Mouse (Mus musculus) lung, embryonic 14.5 days (tissue): ENCODE measurements around the gene Srarp. TPM values are rescaled to one million over a fixed set of nuclear protein-coding genes. Genes with fewer than 3 reads are reported as not detected.

Experiments used
- ATAC-seq: fragments of 200-750 bp; cut with Nextera tagmentation; 2 replicates; pipeline ENCODE4 v1.8.0; 2017; ENCODE audit warnings: mild to moderate bottlenecking, moderate TSS enrichment, moderate library complexity; ENCODE audit not compliant: insufficient read depth
- DNase-seq: peaks from one replicate; pipeline ENCODE4 v3.0.0-alpha.2; 2015
- H3K27ac ChIP-seq: fragments of 300-500 bp; sonication (generic); 2 replicates; pipeline ENCODE4 v1.5.1; 2014; ENCODE audit warnings: low read depth, mild to moderate bottlenecking, moderate library complexity
- H3K27me3 ChIP-seq: fragments of 300-500 bp; sonication (generic); 2 replicates; pipeline ENCODE4 v1.6.1; 2014; ENCODE audit warnings: low read length, control low read depth; ENCODE audit not compliant: insufficient read depth
- H3K36me3 ChIP-seq: fragments of 300-500 bp; sonication (generic); 2 replicates; pipeline ENCODE4 v1.6.1; 2014; ENCODE audit warnings: control low read depth; ENCODE audit not compliant: insufficient read depth
- H3K4me1 ChIP-seq: fragments of 300-500 bp; sonication (generic); 2 replicates; pipeline ENCODE4 v1.6.1; 2014; ENCODE audit warnings: antibody characterized with exemption, control low read depth; ENCODE audit not compliant: insufficient read depth
- H3K4me2 ChIP-seq: fragments of 300-500 bp; sonication (generic); 2 replicates; pipeline ENCODE4 v1.6.1; 2014; ENCODE audit warnings: mild to moderate bottlenecking
- H3K4me3 ChIP-seq: fragments of 300-500 bp; sonication (generic); 2 replicates; pipeline ENCODE4 v1.5.1; 2014; ENCODE audit warnings: low read depth, low read length
- H3K9ac ChIP-seq: fragments of 300-500 bp; sonication (generic); 2 replicates; pipeline ENCODE4 v1.6.1; 2014
- H3K9me3 ChIP-seq: fragments of 300-500 bp; sonication (generic); 2 replicates; pipeline ENCODE4 v1.6.1; 2016; ENCODE audit warnings: low read depth, low read length, control low read depth
- CTCF ChIP-seq: IDR thresholded peaks from 2 replicates; pipeline ENCODE4 v1.5.1; 2016; ENCODE audit warnings: antibody characterized with exemption, low read depth
- WGBS: fragments of 180-500 bp; shearing (Covaris S2); extraction: QIAGEN DNeasy Blood & Tissue Kit; methylation state at CpG from one replicate; pipeline ENCODE4 v1.1.7; 2014; 5-methylcytosine and 5-hydroxymethylcytosine counted together
- polyA plus RNA-seq: library from polyadenylated mRNA; unstranded; fragments of >200 nt; fragmentation: Nextera tagmentation; extraction: Ambion mirVana; gene quantifications from 2 replicates; pipeline ENCODE4 v1.2.1, GENCODE M21; 2014

The Srarp gene
- polyA plus RNA-seq, 1 experiment from 2014 or later, result not detected

DNA sequence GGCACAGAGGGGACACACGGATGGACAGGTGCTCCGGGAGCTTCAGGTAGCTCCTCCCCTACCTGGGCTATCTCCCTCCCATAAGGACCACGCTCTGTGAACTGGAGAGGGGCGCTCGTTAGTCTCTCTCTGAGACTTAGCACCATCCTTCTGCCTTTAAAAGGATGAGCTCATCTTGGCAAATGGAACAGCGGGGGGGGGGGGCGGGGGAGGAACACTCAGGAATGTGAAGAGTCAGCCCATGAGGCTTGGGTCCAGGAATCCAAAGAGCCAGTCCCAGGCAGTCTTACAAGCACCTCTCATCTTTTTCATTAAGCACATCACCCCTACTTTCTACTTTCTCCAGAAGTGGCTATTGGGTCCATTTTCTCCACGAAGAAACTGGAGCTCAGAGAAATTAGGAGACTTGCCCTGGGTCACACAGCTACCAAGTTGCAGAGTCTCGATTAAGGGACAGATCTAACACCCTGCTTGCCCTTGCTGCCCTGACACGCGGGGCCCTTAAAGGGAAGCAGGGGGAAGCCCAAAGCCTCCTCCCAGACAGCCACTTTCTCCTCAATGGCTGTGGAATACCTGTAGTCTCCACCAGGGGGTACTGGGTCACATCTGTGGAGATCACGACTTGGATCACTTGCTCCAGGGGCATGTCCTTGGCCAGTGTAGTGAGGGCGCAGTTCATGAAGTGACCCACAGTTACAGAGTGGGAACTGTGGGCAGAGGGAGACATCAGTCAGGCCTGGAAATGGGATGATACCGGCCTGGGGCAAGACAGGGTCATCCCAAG, 29.2 kb downstream of the Srarp start:
- H3K4me1 ChIP-seq, result 0 out of 2 replicates have a peak, but pooled peaks cover 3% of the 10 kb centered on the region
- H3K27me3 ChIP-seq, result no peaks in the 10 kb centered on the region
- no peak overlapping the region for H3K9ac ChIP-seq
- H3K4me3 ChIP-seq, result no peak overlapping the region
- DNase-seq (peak; percentile 69), ATAC-seq (no peak; the same call in 1 of the 2 replicates)
- 26% methylated on average over 14 of the region's 14 CpGs for WGBS
- H3K9me3 ChIP-seq, result no peaks in the 10 kb centered on the region
- H3K36me3 ChIP-seq, result no peaks in the 10 kb centered on the region
- TF ChIP-seq CTCF, result peak; percentile 80
- no peak overlapping the region for H3K4me2 ChIP-seq
- no peak overlapping the region for H3K27ac ChIP-seq

DNA sequence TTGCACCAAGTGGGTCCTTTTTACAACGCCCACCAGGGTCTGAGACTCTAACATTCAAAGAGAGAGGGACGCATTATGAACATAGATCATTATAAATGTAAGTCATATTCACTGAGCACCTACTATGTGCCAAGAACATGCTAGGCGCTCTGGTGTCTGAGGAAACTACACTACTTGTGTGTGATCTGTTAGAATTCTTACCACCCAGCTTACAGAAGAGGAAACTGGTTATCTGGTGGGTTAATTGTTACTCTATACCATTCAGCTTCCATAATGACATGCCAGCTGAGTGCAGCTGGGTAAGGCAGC, 30.6 kb downstream of the Srarp start:
- Histone ChIP-seq H3K27me3 (no peaks in the 10 kb centered on the region), H3K9me3 (no peaks in the 10 kb centered on the region), H3K4me1 (0 out of 2 replicates have a peak, but pooled peaks cover 3% of the 10 kb centered on the region), H3K4me2 (no peak overlapping the region), H3K36me3 (no peaks in the 10 kb centered on the region), H3K27ac (no peak overlapping the region), H3K4me3 (no peak overlapping the region), H3K9ac (no peak overlapping the region)
- WGBS, result 78% methylated on average over 3 of the region's 3 CpGs
- DNase-seq (no peak), ATAC-seq (no peak)
- no peak for TF ChIP-seq CTCF

- no peak overlapping the region for H3K4me3 ChIP-seq
- H3K9ac ChIP-seq, result peak overlapping the region; percentile 24; the same call in 1 of the 2 replicates
- H3K9me3 ChIP-seq, result no peaks in the 10 kb centered on the region
- no peaks in the 10 kb centered on the region for H3K36me3 ChIP-seq
- no peak overlapping the region for H3K27ac ChIP-seq
- ATAC-seq, result peak; percentile 84
- 0 out of 2 replicates have a peak, but pooled peaks cover 3% of the 10 kb centered on the region for H3K4me1 ChIP-seq
- no peaks in the 10 kb centered on the region for H3K27me3 ChIP-seq
- WGBS, result 11% methylated on average over 15 of the region's 15 CpGs
- peak; percentile 99 for TF ChIP-seq CTCF
- DNase-seq, result peak; percentile 96
- H3K4me2 ChIP-seq, result peak overlapping the region; percentile 46
Observed at GRCm38 (mm10) chr4:141404518-141405313, 31.2 kb downstream of the Srarp start.

- no peaks in the 10 kb centered on the region for H3K36me3 ChIP-seq
- no peak overlapping the region for H3K4me2 ChIP-seq
- DNase-seq, result peak; percentile 13
- TF ChIP-seq CTCF, result no peak
- H3K27ac ChIP-seq, result no peak overlapping the region
- H3K9me3 ChIP-seq, result no peaks in the 10 kb centered on the region
- ATAC-seq, result no peak
- H3K4me3 ChIP-seq, result no peak overlapping the region
- no peak overlapping the region for H3K9ac ChIP-seq
- H3K27me3 ChIP-seq, result no peaks in the 10 kb centered on the region
- no peaks in the 10 kb centered on the region for H3K4me1 ChIP-seq
- 80% methylated on average over 15 of the region's 15 CpGs for WGBS
Observed at GRCm38 (mm10) chr4:141400171-141400570, 35.7 kb downstream of the Srarp start.

DNA sequence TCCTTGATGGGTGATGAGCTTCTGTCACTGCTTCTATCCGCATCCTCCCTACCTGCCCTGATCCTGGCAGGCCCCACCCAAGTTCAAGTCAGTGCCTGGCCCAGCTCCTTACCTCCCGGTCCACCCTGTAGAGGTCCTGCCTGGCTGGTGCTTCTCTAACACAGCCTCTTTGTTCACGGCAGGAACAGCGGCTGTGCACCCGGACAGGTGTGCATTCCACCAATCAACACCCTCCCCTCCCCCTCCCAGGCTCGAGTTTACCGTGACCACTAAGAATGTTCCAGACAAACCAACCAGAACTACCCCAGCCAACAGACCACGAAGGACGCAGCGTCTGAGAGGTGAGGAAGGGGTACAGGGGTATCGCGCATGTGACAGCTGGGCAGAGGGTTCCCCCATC, 37.4 kb downstream of the Srarp start, which contains the start of gene Clcnka:
Clcnka (minus strand) TSS at position 180 of the 400 bp plus-strand sequence.
- WGBS, result 47% methylated on average over 12 of the region's 12 CpGs
- H3K36me3 ChIP-seq, result no peaks in the 10 kb centered on the region
- ATAC-seq (peak; percentile 56; the same call in 1 of the 2 replicates), DNase-seq (peak; percentile 17)
- peak within 1 kb of the TSS; percentile 1; the same call in 1 of the 2 replicates for H3K4me2 ChIP-seq
- H3K9ac ChIP-seq, result peak within 1 kb of the TSS; percentile 13; the same call in 1 of the 2 replicates
- no peak within 1 kb of the TSS for H3K4me3 ChIP-seq
- H3K27ac ChIP-seq, result no peak within 1 kb of the TSS
- no peaks in the 10 kb centered on the region for H3K27me3 ChIP-seq
- TF ChIP-seq CTCF, result no peak
- H3K9me3 ChIP-seq, result no peaks in the 10 kb centered on the region
- H3K4me1 ChIP-seq, result no peaks in the 10 kb centered on the region

- Histone ChIP-seq H3K27me3 (no peaks in the 10 kb centered on the region), H3K9ac (peak overlapping the region; percentile 13; the same call in 1 of the 2 replicates), H3K9me3 (no peaks in the 10 kb centered on the region), H3K27ac (no peak overlapping the region), H3K36me3 (no peaks in the 10 kb centered on the region), H3K4me2 (no peak overlapping the region), H3K4me1 (no peaks in the 10 kb centered on the region), H3K4me3 (no peak overlapping the region)
- TF ChIP-seq CTCF, result no peak
- ATAC-seq, result no peak
- WGBS, result 65% methylated on average over 12 of the region's 12 CpGs
- no peak for DNase-seq
Observed at GRCm38 (mm10) chr4:141397861-141398260, 38.0 kb downstream of the Srarp start.

- Histone ChIP-seq H3K27ac (no peak overlapping the region), H3K9me3 (no peaks in the 10 kb centered on the region), H3K4me1 (no peaks in the 10 kb centered on the region), H3K36me3 (no peaks in the 10 kb centered on the region), H3K4me3 (no peak overlapping the region), H3K27me3 (no peaks in the 10 kb centered on the region), H3K9ac (peak overlapping the region; percentile 16; the same call in 1 of the 2 replicates), H3K4me2 (peak overlapping the region; percentile 40)
- WGBS, result 12% methylated on average over 16 of the region's 16 CpGs
- TF ChIP-seq CTCF, result no peak
- ATAC-seq (no peak), DNase-seq (peak; percentile 50)
Observed at GRCm38 (mm10) chr4:141394751-141395150, 41.2 kb downstream of the Srarp start.
